Mouse (Mus musculus) mesoderm, embryonic 11.5 days (tissue): ENCODE measurements around the gene Gm3415.
"Not testable (repeated sequence)": the region's sequence is repeated elsewhere in the genome, so short reads cannot be mapped to it uniquely, and the experiment has no call there.

ENCODE experiments used
- DNase-seq: peaks from one replicate; pipeline ENCODE4 v3.0.0-alpha.2; 2012; ENCODE audit warnings: low read depth, low spot score

Gene Gm3415

GRCm38 (mm10) chr5:146555836-146556235 lies at the start of gene Gm3415:
TSS of gene Gm3415 (plus strand) at chr5:146556136.
- not testable (repeated sequence) for DNase-seq

- not testable (repeated sequence) for DNase-seq
Observed at GRCm38 (mm10) chr5:146513823-146514222, 42.1 kb upstream of the Gm3415 start, which contains the start of gene Gm3402. TSS of gene Gm3402 (plus strand) at chr5:146514123.

GRCm38 (mm10) chr5:146525501-146525900 lies 30.4 kb upstream of the Gm3415 start, which contains the start of gene Gm3404:
TSS of gene Gm3404 (plus strand) at chr5:146525801.
- not testable (repeated sequence) for DNase-seq

- not testable (repeated sequence) for DNase-seq
Observed at GRCm38 (mm10) chr5:146537347-146537746, 18.6 kb upstream of the Gm3415 start, which contains the start of gene Gm3409. TSS of gene Gm3409 (plus strand) at chr5:146537647.

- DNase-seq: no peak
Observed at GRCm38 (mm10) chr5:146564259-146564658, 8.3 kb downstream of the Gm3415 start.

GRCm38 (mm10) chr5:146567054-146567453 lies 11.1 kb downstream of the Gm3415 start:
- peak; percentile 77 for DNase-seq

- DNase-seq: not testable (repeated sequence)
Observed at GRCm38 (mm10) chr5:146570179-146570578, 14.2 kb downstream of the Gm3415 start.

GRCm38 (mm10) chr5:146571830-146572734 lies 16.1 kb downstream of the Gm3415 start:
- not testable (repeated sequence) for DNase-seq

- DNase-seq: not testable (repeated sequence)
Observed at GRCm38 (mm10) chr5:146572735-146573042, 16.8 kb downstream of the Gm3415 start.

GRCm38 (mm10) chr5:146576668-146577067 lies 20.7 kb downstream of the Gm3415 start:
- DNase-seq: no peak

- DNase-seq: no peak
Observed at GRCm38 (mm10) chr5:146584156-146584477, 28.2 kb downstream of the Gm3415 start.

GRCm38 (mm10) chr5:146584478-146585306 lies 28.8 kb downstream of the Gm3415 start, which contains the start of gene Gpr12:
TSS of gene Gpr12 (minus strand) at chr5:146585239.
- DNase-seq: peak; percentile 80

- no peak for DNase-seq
Observed at GRCm38 (mm10) chr5:146585307-146585651, 29.3 kb downstream of the Gm3415 start.

- DNase-seq: no peak
Observed at GRCm38 (mm10) chr5:146586357-146587070, 30.6 kb downstream of the Gm3415 start.

GRCm38 (mm10) chr5:146590987-146591386 lies 35.1 kb downstream of the Gm3415 start:
- no peak for DNase-seq

GRCm38 (mm10) chr5:146591636-146592035 lies 35.7 kb downstream of the Gm3415 start:
- DNase-seq: no peak

GRCm38 (mm10) chr5:146592580-146592979 lies 36.6 kb downstream of the Gm3415 start:
- DNase-seq: peak; percentile 70

GRCm38 (mm10) chr5:146596612-146597502 lies 40.9 kb downstream of the Gm3415 start:
- DNase-seq: no peak

GRCm38 (mm10) chr5:146597503-146597874 lies 41.6 kb downstream of the Gm3415 start:
- DNase-seq: no peak

- no peak for DNase-seq
Observed at GRCm38 (mm10) chr5:146598215-146599119, 42.5 kb downstream of the Gm3415 start.
